Mouse (Mus musculus) ES-Bruce4 (cell line): ENCODE measurements around the gene Gstp3.

Experiments used
- CTCF ChIP-seq: IDR thresholded peaks from one replicate; pipeline ENCODE4 v1.8.1; 2011; ENCODE audit warnings: low read depth, low read length
- EP300 ChIP-seq: IDR thresholded peaks from 2 replicates; pipeline ENCODE4 v1.6.1; 2011; ENCODE audit warnings: low read depth, low read length; ENCODE audit not compliant: insufficient read depth

- TF ChIP-seq CTCF, result no peak
- TF ChIP-seq EP300, result peak; percentile 70; the same call in 1 of the 2 replicates
Observed at GRCm38 (mm10) chr19:4059069-4059740, at the start of gene Gstp3.
